Mouse (Mus musculus) G1E-ER4 (cell line): Measurements from ENCODE around the gene Fnbp1l. TPM values are rescaled to one million over a fixed set of nuclear protein-coding genes. Genes with fewer than 3 reads are reported as not detected.

ENCODE experiments used
- GATA1 ChIP-seq: IDR thresholded peaks from one replicate; pipeline ENCODE4 v1.8.0; 2012; ENCODE audit warnings: low read length, inconsistent platforms
- polyA plus RNA-seq: library from polyadenylated mRNA; stranded (reverse); fragments of >175 nt; gene quantifications from 2 replicates; pipeline ENCODE4 v1.2.3, GENCODE M21; 2012

Gene Fnbp1l
- polyA plus RNA-seq, 1 experiment: not detected

GRCm38 (mm10) chr3:122565285-122565684, 54.2 kb downstream of the Fnbp1l start:
- no peak for TF ChIP-seq GATA1

DNA sequence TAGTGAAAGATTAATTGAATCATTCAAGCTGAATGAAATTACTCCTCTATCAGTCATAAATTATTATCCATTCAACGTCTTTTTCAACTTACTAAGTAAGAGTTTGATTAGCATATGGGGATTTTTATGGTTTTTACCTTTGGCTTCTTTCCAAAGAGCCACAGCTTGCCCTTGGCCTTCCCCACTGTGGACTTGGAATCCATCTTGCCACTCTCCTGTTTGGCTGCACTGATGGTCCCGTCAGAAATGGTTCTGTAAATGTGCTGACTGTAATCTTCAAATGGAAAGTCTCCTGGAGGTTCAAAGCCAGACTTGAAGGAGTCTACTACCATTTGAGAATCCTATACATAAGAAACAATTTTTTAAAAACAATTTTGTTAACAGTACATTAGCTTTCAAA, 61.7 kb downstream of the Fnbp1l start:
- TF ChIP-seq GATA1: no peak

DNA sequence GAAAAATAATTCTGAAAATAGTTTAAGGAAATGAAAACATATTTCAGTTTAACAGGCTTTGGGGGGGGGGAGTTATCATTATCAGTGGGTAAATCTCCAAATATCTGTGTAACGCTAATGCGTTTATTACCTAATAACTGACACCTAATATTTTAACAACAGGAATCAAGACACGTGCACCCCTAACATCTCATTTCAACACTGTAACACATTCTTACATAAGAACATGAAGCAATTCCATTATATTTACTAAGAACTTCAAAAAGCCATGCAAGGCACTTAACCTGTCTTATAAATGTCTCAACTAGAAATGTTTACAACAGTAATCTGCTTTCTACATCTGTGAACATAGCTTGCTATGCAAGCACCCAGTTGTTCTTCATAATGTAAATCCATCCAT, 68.3 kb downstream of the Fnbp1l start:
- no peak for TF ChIP-seq GATA1

- TF ChIP-seq GATA1: no peak
Observed at GRCm38 (mm10) chr3:122547469-122547868, 72.0 kb downstream of the Fnbp1l start.

DNA sequence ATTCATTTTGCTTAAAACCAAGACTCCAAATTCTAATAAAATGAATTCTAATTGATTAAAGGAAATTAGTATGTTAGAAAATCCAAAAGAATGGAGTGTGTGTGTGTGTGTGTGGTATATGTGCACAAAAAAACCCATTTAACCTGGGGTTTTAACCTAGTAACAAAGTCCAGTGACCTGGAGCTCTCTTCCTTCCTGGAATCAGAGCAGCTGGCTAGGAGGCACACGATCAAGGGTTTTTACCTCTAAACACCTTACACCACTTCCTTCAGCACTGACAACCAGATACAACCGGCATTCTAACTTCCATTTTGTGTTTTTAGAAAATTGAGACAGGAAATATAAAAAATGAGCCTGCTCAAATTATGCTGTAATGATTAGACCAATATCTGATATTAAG, 74.2 kb downstream of the Fnbp1l start:
- TF ChIP-seq GATA1: no peak

- no peak for TF ChIP-seq GATA1
Observed at GRCm38 (mm10) chr3:122540918-122541317, 78.6 kb downstream of the Fnbp1l start.

DNA sequence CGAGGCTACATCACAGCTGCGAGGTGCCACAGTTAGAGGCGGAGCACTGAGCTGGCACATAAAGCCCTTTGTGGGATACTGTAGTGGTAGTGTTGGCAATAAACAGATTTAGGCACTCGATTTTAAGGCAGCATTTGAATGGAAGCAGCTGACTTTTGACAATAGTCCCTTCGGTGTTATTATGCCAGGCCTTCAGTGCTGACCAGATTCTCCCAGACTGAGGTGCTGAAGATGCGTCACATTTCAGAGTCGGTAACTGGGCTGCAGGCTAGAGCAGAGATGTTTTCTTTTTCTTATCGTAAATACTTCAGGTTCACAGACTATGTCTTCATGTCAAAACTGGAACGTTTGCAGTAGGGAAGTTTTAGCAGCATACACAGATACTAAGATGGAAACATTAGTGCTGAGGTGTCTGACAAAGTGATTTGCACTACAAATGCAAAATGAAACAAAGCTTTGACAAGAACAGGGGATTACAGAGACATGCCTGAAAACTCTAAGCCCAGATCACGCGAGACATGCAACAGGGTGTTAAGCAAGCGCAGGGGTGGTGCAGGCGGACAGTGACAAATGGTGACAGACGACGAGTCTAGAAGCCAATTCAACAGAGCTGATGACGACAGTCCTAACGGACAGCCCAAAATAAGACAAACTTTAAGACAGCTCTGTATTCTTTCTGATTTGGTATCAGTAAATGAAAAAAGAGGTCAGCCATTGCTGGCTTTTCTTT, 79.4 kb downstream of the Fnbp1l start:
- no peak for TF ChIP-seq GATA1

- no peak for TF ChIP-seq GATA1
Observed at GRCm38 (mm10) chr3:122538851-122539250, 80.7 kb downstream of the Fnbp1l start.

DNA sequence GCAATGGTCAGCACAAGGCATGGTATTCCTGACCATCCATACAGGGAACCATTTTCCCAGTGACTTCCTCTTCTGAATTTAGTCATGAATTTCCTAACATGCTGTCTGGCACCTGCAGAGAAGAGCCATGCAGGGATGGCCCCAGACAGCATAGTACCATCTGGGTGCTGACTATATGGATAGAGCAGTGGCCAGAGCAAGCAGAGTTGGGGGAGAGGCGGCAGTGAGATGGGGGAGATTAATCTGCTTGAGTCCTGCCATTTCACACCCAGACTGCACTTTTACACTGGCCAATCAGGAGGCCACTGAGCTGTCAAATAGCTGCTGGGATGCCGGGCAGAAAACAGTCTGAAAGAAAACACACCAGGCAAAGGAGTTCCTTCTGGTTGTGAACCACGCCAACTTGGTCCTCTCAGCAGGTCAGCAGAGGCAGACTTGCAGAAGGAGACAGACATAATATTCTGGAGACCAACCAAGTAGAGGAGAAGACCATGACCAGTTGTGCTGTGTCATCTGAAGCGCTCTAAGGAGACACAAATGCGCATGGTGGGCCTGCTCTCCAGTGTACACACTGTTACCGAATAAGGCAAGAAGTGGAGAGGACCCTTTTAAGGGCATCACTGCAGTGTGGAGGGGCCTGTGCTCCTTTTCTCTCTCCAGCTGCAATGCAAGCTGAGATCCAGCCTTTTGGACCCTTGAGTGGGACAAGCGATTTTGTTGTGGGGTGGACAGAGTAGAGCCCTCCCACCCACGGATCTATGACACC, 83.4 kb downstream of the Fnbp1l start:
- no peak for TF ChIP-seq GATA1

- TF ChIP-seq GATA1: no peak
Observed at GRCm38 (mm10) chr3:122528477-122528876, 91.0 kb downstream of the Fnbp1l start.

- no peak for TF ChIP-seq GATA1
Observed at GRCm38 (mm10) chr3:122521294-122521693, 98.2 kb downstream of the Fnbp1l start.

DNA sequence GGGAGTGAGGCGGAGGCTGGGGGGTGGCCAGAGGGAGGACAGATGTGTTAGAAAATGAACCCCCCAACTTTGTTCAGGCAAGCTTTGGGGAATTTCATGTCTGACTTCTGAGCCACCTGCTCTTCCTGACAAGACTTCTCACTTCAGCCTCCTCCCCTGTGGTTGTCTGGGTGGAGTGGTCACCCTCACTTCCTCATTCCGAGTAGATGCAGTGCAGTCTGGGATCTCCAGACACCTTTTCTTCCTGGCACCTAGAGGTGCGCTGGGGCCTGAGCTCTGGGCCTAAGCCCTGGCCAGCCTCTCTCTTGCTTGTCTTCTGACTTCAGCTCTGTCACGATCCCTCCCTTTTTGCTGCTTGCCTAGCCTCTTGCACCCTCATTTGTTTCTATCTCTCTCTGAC, 98.6 kb downstream of the Fnbp1l start:
- TF ChIP-seq GATA1: no peak

DNA sequence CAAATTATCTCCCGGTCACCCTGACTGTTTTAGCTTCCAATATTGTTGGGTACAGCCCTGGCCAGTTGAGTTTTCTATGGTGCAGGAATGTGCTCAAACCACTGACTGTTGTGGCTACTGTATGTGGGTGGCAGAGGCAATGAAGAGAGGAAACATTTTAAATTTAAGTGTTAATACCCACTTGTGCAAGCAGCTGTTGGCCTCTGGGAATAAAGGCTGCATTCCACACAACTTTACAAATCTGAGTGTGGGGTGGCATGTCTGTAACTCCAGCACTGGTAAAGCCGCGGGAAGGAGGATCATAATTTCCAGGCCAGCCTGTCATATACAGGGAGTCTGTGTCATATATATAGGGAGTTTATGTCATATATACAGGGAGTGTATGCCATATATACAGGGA, 99.2 kb downstream of the Fnbp1l start:
- no peak for TF ChIP-seq GATA1

DNA sequence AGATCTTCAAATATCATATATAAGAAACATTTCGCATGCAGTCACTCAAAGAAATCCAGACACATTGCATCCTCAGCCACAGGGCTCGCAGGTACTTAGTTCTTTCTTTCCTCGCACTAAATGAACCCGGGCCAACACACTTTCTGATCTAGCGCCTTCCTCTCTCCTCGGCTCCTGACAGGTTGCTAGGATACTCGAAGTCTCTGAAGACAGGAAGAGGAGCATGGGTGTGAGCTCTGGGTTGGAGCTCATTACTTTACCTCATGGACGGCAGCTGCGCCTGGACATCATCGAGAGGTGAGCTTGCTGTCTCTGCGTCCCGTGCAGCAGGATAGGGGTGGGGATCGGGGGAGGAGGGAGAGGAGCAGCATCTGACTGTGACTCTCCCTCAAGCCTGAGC, 100.4 kb downstream of the Fnbp1l start:
- no peak for TF ChIP-seq GATA1

DNA sequence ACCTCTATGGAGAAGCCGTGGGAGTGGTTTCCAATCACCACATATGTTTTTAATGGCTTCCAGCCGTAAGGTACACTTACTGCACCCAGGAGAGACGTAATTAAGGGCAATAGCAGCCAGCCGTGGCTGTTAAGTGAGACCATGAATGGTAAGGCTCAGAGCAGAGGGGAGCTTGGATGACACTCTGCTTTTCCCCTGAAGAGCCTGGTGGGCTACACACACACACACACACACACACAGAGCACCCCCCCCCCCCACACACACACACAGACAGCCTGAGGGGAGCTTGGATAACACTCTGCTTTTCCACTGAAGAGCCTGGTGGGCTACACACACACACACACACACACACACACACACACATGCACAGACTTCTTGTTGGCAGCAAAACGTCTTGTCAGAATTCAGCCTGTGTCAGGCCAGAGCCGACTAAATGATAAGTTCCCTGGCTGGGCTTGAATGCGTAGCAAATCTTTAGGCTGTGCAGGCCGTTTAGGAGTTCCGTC, 101.2 kb downstream of the Fnbp1l start:
- TF ChIP-seq GATA1: no peak

DNA sequence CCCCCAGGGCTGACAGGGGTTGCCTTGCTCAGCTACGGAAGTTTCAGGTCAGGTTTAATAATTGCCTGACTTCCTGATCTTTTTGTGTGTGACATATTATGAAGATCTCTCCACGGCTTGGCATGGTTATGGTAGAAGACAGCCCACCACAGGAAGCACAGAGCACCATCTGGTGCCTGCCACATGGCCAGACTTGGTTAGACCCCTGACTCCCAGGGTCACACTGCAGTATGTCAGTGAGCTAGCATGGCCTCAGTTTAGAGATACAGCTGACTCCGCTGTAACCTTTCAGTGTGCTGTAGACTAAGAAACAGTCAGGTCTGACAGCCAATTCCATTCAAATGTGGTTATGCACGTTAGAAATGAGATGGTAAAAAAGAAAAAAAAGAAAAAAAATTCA, 101.8 kb downstream of the Fnbp1l start:
- TF ChIP-seq GATA1: no peak

DNA sequence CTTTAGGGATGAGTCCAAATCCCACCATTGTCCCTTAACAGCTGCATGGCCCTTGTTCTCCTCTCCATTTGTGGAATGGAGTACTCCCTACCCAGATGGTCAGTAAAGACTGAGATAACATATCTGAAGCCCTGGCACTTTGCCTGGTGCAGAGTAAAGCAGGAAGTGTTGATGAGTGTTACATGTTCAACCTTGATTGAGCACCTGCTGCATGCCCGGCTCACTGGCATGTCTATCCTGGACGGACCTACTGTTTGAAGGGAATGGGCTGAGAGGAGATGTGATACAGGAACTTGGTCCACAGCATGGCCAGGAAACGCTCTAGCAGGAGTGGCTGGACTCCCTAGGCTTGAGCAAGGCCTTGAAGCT, 103.2 kb downstream of the Fnbp1l start:
- no peak for TF ChIP-seq GATA1
